Mouse (Mus musculus): Measurements from ENCODE around the gene Chst10.

Chst10 gene

GRCm38 (mm10) chr1:38869398-38870195 is 28.4 kb downstream of the Chst10 start:
- peak; percentile 80 for DNase-seq (ENCODE audit: low read depth, low spot score)

- DNase-seq (ENCODE audit: low read depth, low spot score): no peak
Observed at GRCm38 (mm10) chr1:38866242-38866641, 31.7 kb downstream of the Chst10 start.

GRCm38 (mm10) chr1:38864341-38864740 is 33.6 kb downstream of the Chst10 start:
- DNase-seq (ENCODE audit: low read depth, low spot score): no peak

GRCm38 (mm10) chr1:38862213-38862612 is 35.7 kb downstream of the Chst10 start:
- no peak for DNase-seq (ENCODE audit: low read depth, low spot score)

GRCm38 (mm10) chr1:38860867-38861524 is 37.0 kb downstream of the Chst10 start:
- no peak for DNase-seq (ENCODE audit: low read depth, low spot score)

- peak; percentile 52 for DNase-seq (ENCODE audit: low read depth, low spot score)
Observed at GRCm38 (mm10) chr1:38860207-38860606, 37.8 kb downstream of the Chst10 start.

GRCm38 (mm10) chr1:38856196-38856595 is 41.8 kb downstream of the Chst10 start:
- DNase-seq (ENCODE audit: low read depth, low spot score): peak; percentile 67

- DNase-seq (ENCODE audit: low read depth, low spot score): no peak
Observed at GRCm38 (mm10) chr1:38852250-38852649, 45.7 kb downstream of the Chst10 start.

GRCm38 (mm10) chr1:38850650-38851049 is 47.3 kb downstream of the Chst10 start:
- DNase-seq (ENCODE audit: low read depth, low spot score): no peak

GRCm38 (mm10) chr1:38848451-38849289 is 49.3 kb downstream of the Chst10 start:
- no peak for DNase-seq (ENCODE audit: low read depth, low spot score)

- DNase-seq (ENCODE audit: low read depth, low spot score): no peak
Observed at GRCm38 (mm10) chr1:38847975-38848374, 50.0 kb downstream of the Chst10 start.

- DNase-seq (ENCODE audit: low read depth, low spot score): no peak
Observed at GRCm38 (mm10) chr1:38843275-38843674, 54.7 kb downstream of the Chst10 start.

- DNase-seq (ENCODE audit: low read depth, low spot score): no peak
Observed at GRCm38 (mm10) chr1:38842861-38843260, 55.1 kb downstream of the Chst10 start.

GRCm38 (mm10) chr1:38839944-38840343 is 58.0 kb downstream of the Chst10 start:
- no peak for DNase-seq (ENCODE audit: low read depth, low spot score)

- DNase-seq (ENCODE audit: low read depth, low spot score): no peak
Observed at GRCm38 (mm10) chr1:38836477-38836872, 61.5 kb downstream of the Chst10 start, which contains the start of gene Lonrf2. TSS of gene Lonrf2 (minus strand) at chr1:38836711.

- no peak for DNase-seq (ENCODE audit: low read depth, low spot score)
Observed at GRCm38 (mm10) chr1:38835568-38836476, 62.1 kb downstream of the Chst10 start.

- DNase-seq (ENCODE audit: low read depth, low spot score): no peak
Observed at GRCm38 (mm10) chr1:38834899-38835298, 63.1 kb downstream of the Chst10 start.

- DNase-seq (ENCODE audit: low read depth, low spot score): no peak
Observed at GRCm38 (mm10) chr1:38824926-38825325, 73.0 kb downstream of the Chst10 start.

GRCm38 (mm10) chr1:38823851-38824250 is 74.1 kb downstream of the Chst10 start:
- no peak for DNase-seq (ENCODE audit: low read depth, low spot score)

GRCm38 (mm10) chr1:38819691-38820090 is 78.3 kb downstream of the Chst10 start:
- DNase-seq (ENCODE audit: low read depth, low spot score): no peak

GRCm38 (mm10) chr1:38817671-38818070 is 80.3 kb downstream of the Chst10 start:
- no peak for DNase-seq (ENCODE audit: low read depth, low spot score)

Data from 3T3-L1 (cell line).